Comparison of ENCODE assay signal across 1 mouse cellular context in the genomic region with DNA sequence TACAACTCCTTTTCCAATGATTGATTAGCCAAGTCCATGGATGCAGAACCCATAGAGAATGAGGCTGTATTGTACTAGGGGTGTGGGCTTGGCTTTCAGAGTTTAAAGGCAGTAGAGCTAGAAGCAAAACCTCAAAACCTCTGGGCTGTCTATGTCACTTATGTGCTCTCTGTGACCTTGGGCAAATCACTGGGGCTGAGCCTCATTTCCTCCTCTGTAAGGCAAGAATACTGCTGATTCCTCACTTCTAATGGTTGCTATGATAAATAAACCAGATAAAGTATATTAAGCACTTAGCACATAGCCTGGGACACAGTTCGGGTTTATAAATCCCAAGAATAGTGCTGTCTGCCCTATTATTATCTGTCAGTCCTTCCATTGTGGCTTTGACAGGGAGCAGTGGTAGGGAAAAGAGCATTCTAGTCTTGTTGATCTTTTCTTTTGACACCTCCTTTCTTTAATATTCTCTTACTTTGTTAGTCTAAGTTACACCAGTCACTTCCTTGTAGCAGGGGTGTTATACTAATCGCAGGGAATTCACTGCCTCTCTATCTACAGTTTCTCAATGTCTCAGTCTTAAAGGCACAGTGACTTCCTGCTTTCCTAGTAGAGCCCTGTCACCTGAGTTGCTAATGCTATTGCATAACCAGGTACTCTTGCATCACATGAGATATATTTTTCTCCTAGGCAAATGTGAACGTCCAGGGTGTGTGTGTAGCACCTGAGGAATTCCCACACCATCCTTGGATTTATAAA.
A peak's percentile ranks its signal among the peaks of the same experiment; 100 is the strongest.
TF ChIP-seq lines count a peak whose summit lies in the region.

No protein-coding gene starts in this region.

TF ChIP-seq in MEL, 35 proteins besides CTCF, POLR2A, EP300 and RAD21 (continued from another document):
- peak; percentile 72; the same call in 1 of the 2 replicates for TF ChIP-seq MXI1 (IDR thresholded peaks at IDR 0.05; ENCODE audit: low read depth, low read length)
- TF ChIP-seq ZKSCAN1 (IDR thresholded peaks at IDR 0.05; ENCODE audit: low read depth, low read length): no peak
- TF ChIP-seq MAZ (IDR thresholded peaks at IDR 0.05; ENCODE audit: low read depth, low read length): no peak
- no peak for TF ChIP-seq TCF12 (IDR thresholded peaks at IDR 0.05; ENCODE audit: low read depth, low read length)
- TF ChIP-seq ZMIZ1 (IDR thresholded peaks at IDR 0.05; ENCODE audit: low read depth, low read length): no peak
- no peak for TF ChIP-seq MEF2A (IDR thresholded peaks at IDR 0.05; ENCODE audit: extremely low read depth, insufficient replicate concordance, low read depth, low read length, poor library complexity, severe bottlenecking)
- peak; percentile 67; the same call in 1 of the 2 replicates for TF ChIP-seq ETS1 (IDR thresholded peaks at IDR 0.05; ENCODE audit: low read depth, low read length)
- peak; percentile 47; the same call in 1 of the 2 replicates for TF ChIP-seq GATA1 (IDR thresholded peaks at IDR 0.05; ENCODE audit: low read depth, low read length)
- TF ChIP-seq KAT2A (conservative IDR thresholded peaks at IDR 0.05; ENCODE audit: low read depth, low read length): no peak
- TF ChIP-seq NRF1 (IDR thresholded peaks at IDR 0.05; ENCODE audit: insufficient read depth, low read depth, low read length, poor library complexity, severe bottlenecking): no peak
- TF ChIP-seq SIN3A (IDR thresholded peaks at IDR 0.05; ENCODE audit: low read length): peak; percentile 87
- TF ChIP-seq CHD2 (IDR thresholded peaks at IDR 0.05; ENCODE audit: low read length): no peak
- TF ChIP-seq TAL1 (IDR thresholded peaks at IDR 0.05; ENCODE audit: low read length): no peak
- TF ChIP-seq HCFC1 (IDR thresholded peaks at IDR 0.05; ENCODE audit: low read depth, low read length): peak; percentile 71
- no peak for TF ChIP-seq ZC3H11A (IDR thresholded peaks at IDR 0.05; ENCODE audit: low read depth, low read length)
- no peak for TF ChIP-seq E2F4 (IDR thresholded peaks at IDR 0.05; ENCODE audit: borderline replicate concordance, low read depth, low read length)
- TF ChIP-seq BHLHE40 (IDR thresholded peaks at IDR 0.05; ENCODE audit: borderline replicate concordance, low read depth, low read length): no peak
- TF ChIP-seq CHD1 (IDR thresholded peaks at IDR 0.05; ENCODE audit: low read depth, low read length): no peak
- no peak for TF ChIP-seq MAFK (IDR thresholded peaks at IDR 0.05; ENCODE audit: borderline replicate concordance, low read depth, low read length)
- no peak for TF ChIP-seq UBTF (IDR thresholded peaks at IDR 0.05; ENCODE audit: borderline replicate concordance, insufficient read depth, low read depth, low read length)
- peak; percentile 43 for TF ChIP-seq NELFE (IDR thresholded peaks at IDR 0.05; ENCODE audit: low read depth, low read length)
- TF ChIP-seq ZNF384 (IDR thresholded peaks at IDR 0.05; ENCODE audit: low read depth, low read length): no peak
- peak; percentile 89 for TF ChIP-seq ELF1 (IDR thresholded peaks at IDR 0.05; ENCODE audit: low read depth, low read length)
- TF ChIP-seq POLR2AphosphoS5 (IDR thresholded peaks at IDR 0.05; ENCODE audit: borderline replicate concordance, low read depth, low read length): no peak
- 0 out of 2 replicates have a peak, but pooled peaks have one; percentile 16 for TF ChIP-seq USF1 (IDR thresholded peaks at IDR 0.05; ENCODE audit: low read depth, low read length)
- peak; percentile 42; the same call in 1 of the 2 replicates for TF ChIP-seq RCOR1 (IDR thresholded peaks at IDR 0.05; ENCODE audit: low read depth, low read length)
- TF ChIP-seq MYC (IDR thresholded peaks at IDR 0.05; ENCODE audit: low read depth, low read length): no peak
- no peak for TF ChIP-seq JUND (IDR thresholded peaks at IDR 0.05; ENCODE audit: low read depth, low read length)
- TF ChIP-seq GABPA (IDR thresholded peaks at IDR 0.05; ENCODE audit: low read depth, low read length): no peak
- no peak for TF ChIP-seq TBP (IDR thresholded peaks at IDR 0.05; ENCODE audit: low read depth, low read length)
- TF ChIP-seq SMC3 (IDR thresholded peaks at IDR 0.05; ENCODE audit: low read depth, low read length): peak; percentile 13; the same call in 1 of the 2 replicates
